Mouse (Mus musculus) NIH3T3 (cell line): ENCODE results near the gene Fpgs.
A peak's percentile ranks its signal among the peaks of the same experiment; 100 is the strongest.

ENCODE experiments used
- DNase-seq: peaks from one replicate; pipeline ENCODE4 v3.0.0-alpha.2; 2012; ENCODE audit warnings: low read depth

The Fpgs gene

DNA sequence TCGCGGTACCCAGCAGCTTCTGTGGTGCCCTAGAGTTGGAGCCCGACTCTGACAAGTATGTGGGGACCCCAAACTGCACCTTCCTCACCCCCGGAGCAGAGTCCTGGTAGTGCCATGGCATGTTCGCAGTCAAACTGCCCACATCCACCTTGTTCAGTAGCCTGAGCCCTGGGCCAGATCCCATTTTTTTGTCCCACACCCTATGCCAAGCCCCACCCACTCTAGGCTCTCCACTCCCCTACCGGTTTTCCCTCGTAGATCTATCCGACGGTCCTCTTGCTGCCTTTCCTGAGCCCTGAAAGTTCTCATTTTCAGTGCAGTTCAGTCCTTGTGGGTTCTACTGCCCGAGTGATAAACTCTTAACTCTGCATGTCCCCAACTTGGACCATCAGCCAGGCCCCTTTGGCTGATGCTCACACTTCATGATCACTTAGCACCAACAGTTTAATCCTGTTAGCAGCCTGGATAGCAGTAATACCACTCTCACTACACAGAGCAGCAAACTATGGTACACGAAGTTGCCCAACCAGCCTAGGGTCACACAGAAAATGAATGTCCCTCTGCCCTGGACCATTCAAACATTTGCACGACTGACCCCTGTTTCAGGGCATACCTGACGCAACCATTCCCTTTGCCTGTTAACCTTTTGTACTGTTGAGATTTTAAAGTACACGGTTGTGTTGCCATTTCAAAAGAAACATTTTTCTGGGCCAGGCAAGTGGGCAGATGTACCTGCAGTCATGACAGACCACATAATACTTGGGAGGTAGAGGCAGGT lies 2.8 kb downstream of the Fpgs start:
- DNase-seq = no peak

DNA sequence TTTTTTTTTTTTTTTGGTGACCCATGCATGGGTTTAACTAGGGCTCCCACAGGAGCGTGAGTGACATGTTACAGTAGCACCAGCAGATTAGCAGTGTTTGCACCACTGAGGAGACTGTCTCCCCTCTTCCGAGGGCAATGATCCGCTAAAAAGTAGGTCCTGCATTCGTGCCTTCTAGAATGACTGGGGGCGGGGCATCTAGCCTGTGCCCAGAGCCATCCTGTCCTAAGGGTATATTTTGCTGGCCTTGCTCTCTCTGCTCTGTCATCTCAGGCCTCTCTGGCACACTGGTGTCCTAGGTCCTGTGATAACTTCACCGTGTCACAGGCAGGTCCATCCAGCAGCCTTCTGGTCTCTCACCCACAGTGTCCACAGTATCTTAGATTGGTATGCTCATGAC lies 4.3 kb downstream of the Fpgs start:
- no peak for DNase-seq

- no peak for DNase-seq
These were observed 9.3 kb downstream of the Fpgs start for GRCm38 (mm10) chr2:32694691-32695090.

- peak; percentile 98 for DNase-seq
These were observed 10.0 kb downstream of the Fpgs start for GRCm38 (mm10) chr2:32693823-32694411.

GRCm38 (mm10) chr2:32693282-32693681 lies 10.7 kb downstream of the Fpgs start:
- DNase-seq = no peak

DNA sequence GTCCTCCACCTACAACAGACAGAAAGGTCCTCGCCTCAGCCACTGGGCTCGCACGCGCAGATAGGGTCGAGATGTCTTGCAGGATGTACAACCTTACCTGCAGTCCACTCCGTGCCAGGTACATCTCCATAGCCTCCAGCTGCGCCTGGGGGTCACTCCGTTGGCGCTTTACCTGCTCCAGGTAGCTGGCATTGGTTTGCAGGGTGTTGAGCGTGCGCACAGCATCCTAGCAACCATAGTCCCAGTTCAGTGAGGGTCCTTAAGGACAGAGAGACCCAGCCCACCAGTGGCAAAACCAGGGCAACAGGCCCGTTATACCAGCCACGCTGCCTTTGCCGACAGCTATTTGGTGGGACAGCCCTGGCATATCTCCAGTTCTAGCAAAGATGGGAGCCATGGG lies 11.4 kb downstream of the Fpgs start:
- no peak for DNase-seq

GRCm38 (mm10) chr2:32691041-32691440 lies 12.9 kb downstream of the Fpgs start:
- DNase-seq = no peak

DNA sequence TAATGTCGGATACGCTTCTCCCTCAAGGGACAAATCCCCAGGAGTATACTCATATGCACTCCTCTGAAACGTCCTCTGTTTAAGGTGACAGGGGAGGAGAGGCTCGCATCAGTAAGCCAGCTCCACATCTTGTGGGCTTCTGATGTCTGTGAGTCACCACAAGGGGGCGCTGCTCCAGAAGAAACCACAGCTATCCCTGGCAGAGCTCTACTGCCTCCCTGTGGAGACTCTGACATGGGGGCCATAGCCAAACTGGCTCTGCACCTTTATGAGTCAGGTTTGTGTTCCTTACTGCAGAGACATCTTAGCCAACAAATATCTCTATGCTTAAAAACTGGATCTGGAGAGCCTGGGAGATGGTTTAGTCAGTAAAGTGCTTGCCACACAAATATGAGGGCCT lies 14.5 kb downstream of the Fpgs start:
- peak; percentile 96 for DNase-seq

DNA sequence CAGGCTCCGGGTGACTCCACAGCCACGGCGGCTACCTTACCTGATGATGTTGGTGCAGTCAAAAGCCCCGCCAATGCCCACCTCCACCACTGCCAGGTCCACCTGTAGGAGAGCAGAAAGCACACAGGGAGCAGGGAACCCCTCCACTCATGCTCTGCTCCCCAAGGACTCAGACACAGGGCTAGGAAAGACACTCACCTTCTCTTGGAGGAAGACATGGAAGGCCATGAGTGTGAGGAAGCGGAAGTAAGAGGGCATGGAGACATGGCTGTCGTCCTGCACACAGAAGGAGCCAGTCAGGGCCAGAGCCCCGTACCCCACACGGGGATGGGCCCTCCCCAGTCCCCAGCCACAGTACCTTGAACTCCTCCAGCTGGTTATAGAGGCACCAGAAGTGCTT lies 16.4 kb downstream of the Fpgs start:
- DNase-seq = no peak

DNA sequence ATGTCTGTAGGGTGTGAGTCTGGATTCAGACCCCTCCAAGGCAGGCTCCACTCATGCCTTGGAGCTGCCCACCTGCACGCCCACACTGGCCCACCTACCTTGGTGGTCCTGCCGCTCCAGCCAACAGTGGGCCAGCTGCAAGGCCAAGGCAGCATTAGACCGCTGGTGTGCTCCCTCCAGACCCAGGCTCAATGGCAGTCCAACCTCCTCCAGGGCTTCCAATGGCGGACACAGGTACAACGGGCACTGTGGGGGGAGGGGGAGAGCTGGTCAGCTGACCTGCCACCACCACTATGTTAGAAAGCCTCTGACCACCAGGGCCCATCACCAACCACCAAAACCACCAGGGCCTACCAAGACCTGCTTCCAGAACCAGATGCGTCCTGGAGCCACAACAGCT lies 17.3 kb downstream of the Fpgs start:
- no peak for DNase-seq

- peak; percentile 72 for DNase-seq
These were observed 18.1 kb downstream of the Fpgs start for GRCm38 (mm10) chr2:32685807-32686206.

DNA sequence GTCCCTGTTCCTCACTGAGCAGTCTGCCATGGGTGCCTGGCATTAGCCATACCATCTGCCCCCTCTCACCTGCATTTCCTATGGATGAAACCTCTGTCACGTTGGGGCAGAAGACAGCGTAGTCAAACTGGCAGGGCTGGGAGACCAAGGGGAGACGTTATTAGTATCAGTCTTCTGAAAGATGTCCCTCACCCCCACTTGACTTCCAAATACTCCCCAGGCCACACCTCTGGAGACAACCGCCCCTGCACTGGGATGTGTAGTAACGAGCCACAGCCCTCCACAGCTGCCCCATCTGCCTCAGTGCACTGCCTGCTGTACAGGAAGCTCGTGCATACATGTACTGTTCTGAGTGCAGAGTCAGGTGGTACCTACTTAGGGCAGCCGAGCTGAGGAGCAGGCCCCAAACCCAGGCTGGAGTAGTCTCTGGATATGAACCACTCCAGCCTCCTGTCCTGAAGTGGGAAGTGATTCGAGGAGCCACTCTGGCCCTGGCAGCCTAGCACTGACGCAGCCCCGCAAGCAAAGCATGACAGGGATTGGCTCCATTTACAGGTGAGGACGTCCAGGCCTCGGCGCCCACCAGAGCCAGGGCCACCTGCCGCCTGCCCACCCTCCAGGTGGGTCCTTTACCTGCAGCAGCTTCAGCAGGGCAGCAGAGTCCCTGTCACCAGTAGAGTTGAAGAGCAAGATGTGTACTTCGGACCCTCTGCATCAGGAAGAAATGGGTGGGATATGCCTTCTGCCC lies 19.1 kb downstream of the Fpgs start:
- DNase-seq = no peak

GRCm38 (mm10) chr2:32683701-32684100 lies 20.2 kb downstream of the Fpgs start:
- DNase-seq = no peak

DNA sequence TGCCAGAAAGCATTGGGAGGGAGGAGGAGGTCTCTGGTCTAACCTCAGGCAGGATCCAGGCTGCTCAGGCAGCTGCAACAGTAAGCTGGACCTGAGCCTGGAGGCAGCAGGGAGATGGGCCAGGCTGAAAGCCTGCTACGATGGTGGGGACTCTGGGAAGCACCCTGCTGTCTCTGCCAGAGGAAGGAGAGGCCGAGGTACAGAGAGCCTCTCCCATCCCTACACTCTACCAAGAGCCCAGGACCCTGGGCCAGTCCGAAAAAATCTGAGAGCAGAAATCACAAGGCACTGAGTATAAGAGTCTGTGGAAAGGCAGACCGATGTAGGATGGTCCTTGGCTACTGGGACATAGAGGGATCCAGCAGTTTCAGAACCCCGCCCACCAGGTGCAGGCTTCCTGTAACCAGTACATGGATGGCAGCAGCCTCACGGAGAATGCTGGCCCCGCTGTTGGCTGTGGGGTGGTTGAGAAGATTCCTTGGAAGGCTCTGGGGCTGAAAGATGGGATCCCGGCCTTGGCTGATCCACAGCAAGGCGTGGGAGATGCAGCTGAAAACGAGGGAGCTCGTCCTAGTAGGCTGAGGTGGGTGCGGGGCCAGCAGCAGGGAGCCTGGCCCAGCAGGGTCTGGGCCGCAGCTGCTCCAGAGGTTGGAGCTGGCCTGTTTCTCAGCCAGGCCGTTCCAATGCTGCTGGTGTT lies 21.1 kb downstream of the Fpgs start:
- no peak for DNase-seq

GRCm38 (mm10) chr2:32681754-32682153 lies 22.2 kb downstream of the Fpgs start:
- no peak for DNase-seq

- DNase-seq = no peak
These were observed 22.8 kb downstream of the Fpgs start for GRCm38 (mm10) chr2:32680961-32681650.

DNA sequence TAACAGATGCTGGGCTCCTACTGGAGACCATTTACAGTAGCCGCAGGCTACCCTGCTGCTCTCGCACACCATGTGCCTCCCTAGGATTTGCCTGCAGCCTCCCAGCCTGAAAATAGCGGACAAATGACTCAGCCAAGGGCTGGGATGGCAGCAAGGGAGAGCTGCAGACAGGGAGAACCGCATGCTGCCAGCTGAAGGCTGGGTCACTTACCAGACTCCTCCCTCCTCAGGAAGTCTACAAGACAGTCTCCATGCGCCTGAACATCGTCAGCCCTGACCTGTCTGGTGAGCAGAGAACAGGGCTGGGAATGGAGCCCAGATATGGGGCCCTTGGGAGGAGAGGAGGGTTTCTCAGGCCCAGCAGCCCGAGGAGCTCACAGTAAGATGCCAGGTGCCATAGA lies 23.9 kb downstream of the Fpgs start:
- peak; percentile 94 for DNase-seq

- DNase-seq = no peak
These were observed 26.3 kb downstream of the Fpgs start for GRCm38 (mm10) chr2:32677683-32678082.

- no peak for DNase-seq
These were observed 27.1 kb downstream of the Fpgs start for GRCm38 (mm10) chr2:32676821-32677220.

- no peak for DNase-seq
These were observed 30.6 kb downstream of the Fpgs start for GRCm38 (mm10) chr2:32673176-32673917.

DNA sequence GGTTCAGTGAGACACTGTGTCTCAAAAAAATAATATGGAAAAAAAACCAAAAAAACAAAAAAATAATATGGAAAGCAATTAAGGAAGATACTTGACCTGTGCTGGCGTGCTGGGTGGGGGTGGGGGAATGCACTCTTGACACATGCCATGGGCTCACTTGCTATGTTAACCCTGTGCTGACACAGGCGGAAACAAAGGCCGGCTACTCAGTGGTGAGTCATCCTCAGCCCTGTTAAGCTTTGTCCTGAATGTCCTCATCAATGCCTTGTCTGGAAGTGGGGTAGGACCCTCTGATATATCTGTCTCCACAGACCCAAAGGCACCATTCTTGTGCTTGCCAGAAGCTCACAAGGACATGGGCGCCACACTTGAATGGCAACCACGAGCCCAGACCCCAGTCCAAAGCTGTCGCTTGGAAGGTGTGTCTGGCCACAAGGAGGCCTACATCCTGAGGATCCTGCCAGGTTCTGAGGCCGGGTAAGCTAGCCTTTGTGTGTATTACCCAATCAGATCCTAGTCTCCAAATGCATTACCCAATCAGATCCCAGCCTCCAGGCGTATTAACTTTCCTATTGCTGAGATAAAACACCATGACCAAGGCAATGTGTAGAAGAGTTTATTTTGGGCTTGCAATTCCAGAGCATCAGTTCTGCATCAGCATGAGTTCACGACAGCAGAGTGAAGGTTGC lies 31.9 kb downstream of the Fpgs start:
- DNase-seq = peak; percentile 47
